Mouse (Mus musculus): ENCODE data around the gene Vav3. TPM values are rescaled to one million over a fixed set of nuclear protein-coding genes. Genes with fewer than 3 reads are reported as not detected.

The Vav3 gene
- polyA plus RNA-seq, 1 experiment from 2014 or later: 16.3 TPM

- no peaks in the 10 kb centered on the region for H3K27me3 ChIP-seq (ENCODE audit: control insufficient read depth, insufficient read depth, low read length)
- H3K27ac ChIP-seq (ENCODE audit: low read length): no peak overlapping the region
- no peaks in the 10 kb centered on the region for H3K36me3 ChIP-seq (ENCODE audit: control insufficient read depth, insufficient read depth, low read length)
- no peak overlapping the region for H3K4me3 ChIP-seq (ENCODE audit: low read depth, low read length)
- 85% methylated on average over 6 of the region's 6 CpGs for WGBS
- ATAC-seq (ENCODE audit: insufficient number of reproducible peaks, insufficient read depth, low FRiP score, low read depth): no peak
- H3K9me3 ChIP-seq (ENCODE audit: control insufficient read depth, low read depth, low read length): no peaks in the 10 kb centered on the region
- no peak overlapping the region for H3K9ac ChIP-seq (replicated peaks; ENCODE audit: low read depth, low read length)
- no peaks in the 10 kb centered on the region for H3K4me1 ChIP-seq (ENCODE audit: control insufficient read depth, insufficient read depth, low read length)
- H3K4me2 ChIP-seq (replicated peaks; ENCODE audit: low read depth, low read length): no peak overlapping the region
These were observed 252.5 kb downstream of the Vav3 start for GRCm38 (mm10) chr3:109592970-109593369.

GRCm38 (mm10) chr3:109596084-109596483, 255.6 kb downstream of the Vav3 start:
- H3K27me3 ChIP-seq (ENCODE audit: control insufficient read depth, insufficient read depth, low read length): no peaks in the 10 kb centered on the region
- H3K4me3 ChIP-seq (ENCODE audit: low read depth, low read length): no peak overlapping the region
- H3K36me3 ChIP-seq (ENCODE audit: control insufficient read depth, insufficient read depth, low read length): no peaks in the 10 kb centered on the region
- 63% methylated on average over 3 of the region's 3 CpGs for WGBS
- no peaks in the 10 kb centered on the region for H3K4me1 ChIP-seq (ENCODE audit: control insufficient read depth, insufficient read depth, low read length)
- no peak overlapping the region for H3K9ac ChIP-seq (replicated peaks; ENCODE audit: low read depth, low read length)
- no peak overlapping the region for H3K27ac ChIP-seq (ENCODE audit: low read length)
- no peaks in the 10 kb centered on the region for H3K9me3 ChIP-seq (ENCODE audit: control insufficient read depth, low read depth, low read length)
- ATAC-seq (ENCODE audit: insufficient number of reproducible peaks, insufficient read depth, low FRiP score, low read depth): peak; percentile 87
- H3K4me2 ChIP-seq (replicated peaks; ENCODE audit: low read depth, low read length): no peak overlapping the region

- no peaks in the 10 kb centered on the region for H3K36me3 ChIP-seq (ENCODE audit: control insufficient read depth, insufficient read depth, low read length)
- H3K4me3 ChIP-seq (ENCODE audit: low read depth, low read length): no peak overlapping the region
- no peaks in the 10 kb centered on the region for H3K27me3 ChIP-seq (ENCODE audit: control insufficient read depth, insufficient read depth, low read length)
- H3K4me1 ChIP-seq (ENCODE audit: control insufficient read depth, insufficient read depth, low read length): no peaks in the 10 kb centered on the region
- no peak overlapping the region for H3K27ac ChIP-seq (ENCODE audit: low read length)
- H3K4me2 ChIP-seq (replicated peaks; ENCODE audit: low read depth, low read length): no peak overlapping the region
- H3K9me3 ChIP-seq (ENCODE audit: control insufficient read depth, low read depth, low read length): no peaks in the 10 kb centered on the region
- 65% methylated on average over 4 of the region's 4 CpGs for WGBS
- 0 out of 2 replicates have a peak, but pooled peaks have one; percentile 12 for ATAC-seq (ENCODE audit: insufficient number of reproducible peaks, insufficient read depth, low FRiP score, low read depth)
- no peak overlapping the region for H3K9ac ChIP-seq (replicated peaks; ENCODE audit: low read depth, low read length)
These were observed 260.4 kb downstream of the Vav3 start for GRCm38 (mm10) chr3:109600699-109601451.

- no peak overlapping the region for H3K4me3 ChIP-seq (ENCODE audit: low read depth, low read length)
- no peak overlapping the region for H3K9ac ChIP-seq (replicated peaks; ENCODE audit: low read depth, low read length)
- H3K27me3 ChIP-seq (ENCODE audit: control insufficient read depth, insufficient read depth, low read length): no peaks in the 10 kb centered on the region
- H3K4me1 ChIP-seq (ENCODE audit: control insufficient read depth, insufficient read depth, low read length): no peaks in the 10 kb centered on the region
- no peaks in the 10 kb centered on the region for H3K9me3 ChIP-seq (ENCODE audit: control insufficient read depth, low read depth, low read length)
- H3K36me3 ChIP-seq (ENCODE audit: control insufficient read depth, insufficient read depth, low read length): no peaks in the 10 kb centered on the region
- H3K4me2 ChIP-seq (replicated peaks; ENCODE audit: low read depth, low read length): no peak overlapping the region
- ATAC-seq (ENCODE audit: insufficient number of reproducible peaks, insufficient read depth, low FRiP score, low read depth): no peak
- H3K27ac ChIP-seq (ENCODE audit: low read length): no peak overlapping the region
- WGBS: 67% methylated on average over 1 of the region's 1 CpGs
These were observed 262.3 kb downstream of the Vav3 start for GRCm38 (mm10) chr3:109602753-109603152.

GRCm38 (mm10) chr3:109606121-109606520, 265.7 kb downstream of the Vav3 start:
- Histone ChIP-seq H3K27ac (ENCODE audit: low read length) (no peak overlapping the region), H3K27me3 (ENCODE audit: control insufficient read depth, insufficient read depth, low read length) (no peaks in the 10 kb centered on the region), H3K4me3 (ENCODE audit: low read depth, low read length) (no peak overlapping the region), H3K9ac (replicated peaks; ENCODE audit: low read depth, low read length) (no peak overlapping the region), H3K4me1 (ENCODE audit: control insufficient read depth, insufficient read depth, low read length) (no peaks in the 10 kb centered on the region), H3K36me3 (ENCODE audit: control insufficient read depth, insufficient read depth, low read length) (no peaks in the 10 kb centered on the region), H3K4me2 (replicated peaks; ENCODE audit: low read depth, low read length) (no peak overlapping the region), H3K9me3 (ENCODE audit: control insufficient read depth, low read depth, low read length) (no peaks in the 10 kb centered on the region)
- no peak for ATAC-seq (ENCODE audit: insufficient number of reproducible peaks, insufficient read depth, low FRiP score, low read depth)
- 79% methylated on average over 2 of the region's 2 CpGs for WGBS

GRCm38 (mm10) chr3:109621721-109622120, 281.3 kb downstream of the Vav3 start:
- no peak; the same call in 1 of the 2 replicates for ATAC-seq (ENCODE audit: insufficient number of reproducible peaks, insufficient read depth, low FRiP score, low read depth)
- no peaks in the 10 kb centered on the region for H3K36me3 ChIP-seq (ENCODE audit: control insufficient read depth, insufficient read depth, low read length)
- no peaks in the 10 kb centered on the region for H3K9me3 ChIP-seq (ENCODE audit: control insufficient read depth, low read depth, low read length)
- 43% methylated on average over 3 of the region's 3 CpGs for WGBS
- H3K27me3 ChIP-seq (ENCODE audit: control insufficient read depth, insufficient read depth, low read length): no peaks in the 10 kb centered on the region
- no peak overlapping the region for H3K27ac ChIP-seq (ENCODE audit: low read length)
- H3K9ac ChIP-seq (replicated peaks; ENCODE audit: low read depth, low read length): no peak overlapping the region
- H3K4me3 ChIP-seq (ENCODE audit: low read depth, low read length): no peak overlapping the region
- no peaks in the 10 kb centered on the region for H3K4me1 ChIP-seq (ENCODE audit: control insufficient read depth, insufficient read depth, low read length)
- no peak overlapping the region for H3K4me2 ChIP-seq (replicated peaks; ENCODE audit: low read depth, low read length)

GRCm38 (mm10) chr3:109622361-109622760, 281.9 kb downstream of the Vav3 start:
- 79% methylated on average over 1 of the region's 1 CpGs for WGBS
- Histone ChIP-seq H3K9me3 (ENCODE audit: control insufficient read depth, low read depth, low read length) (no peaks in the 10 kb centered on the region), H3K36me3 (ENCODE audit: control insufficient read depth, insufficient read depth, low read length) (no peaks in the 10 kb centered on the region), H3K27me3 (ENCODE audit: control insufficient read depth, insufficient read depth, low read length) (no peaks in the 10 kb centered on the region), H3K27ac (ENCODE audit: low read length) (no peak overlapping the region), H3K4me1 (ENCODE audit: control insufficient read depth, insufficient read depth, low read length) (no peaks in the 10 kb centered on the region), H3K4me2 (replicated peaks; ENCODE audit: low read depth, low read length) (no peak overlapping the region), H3K4me3 (ENCODE audit: low read depth, low read length) (no peak overlapping the region), H3K9ac (replicated peaks; ENCODE audit: low read depth, low read length) (no peak overlapping the region)
- no peak for ATAC-seq (ENCODE audit: insufficient number of reproducible peaks, insufficient read depth, low FRiP score, low read depth)

GRCm38 (mm10) chr3:109622816-109623215, 282.4 kb downstream of the Vav3 start:
- H3K4me1 ChIP-seq (ENCODE audit: control insufficient read depth, insufficient read depth, low read length): no peaks in the 10 kb centered on the region
- H3K4me2 ChIP-seq (replicated peaks; ENCODE audit: low read depth, low read length): no peak overlapping the region
- no peak overlapping the region for H3K9ac ChIP-seq (replicated peaks; ENCODE audit: low read depth, low read length)
- no peak overlapping the region for H3K4me3 ChIP-seq (ENCODE audit: low read depth, low read length)
- H3K36me3 ChIP-seq (ENCODE audit: control insufficient read depth, insufficient read depth, low read length): no peaks in the 10 kb centered on the region
- WGBS: 86% methylated on average over 1 of the region's 1 CpGs
- no peak for ATAC-seq (ENCODE audit: insufficient number of reproducible peaks, insufficient read depth, low FRiP score, low read depth)
- no peaks in the 10 kb centered on the region for H3K9me3 ChIP-seq (ENCODE audit: control insufficient read depth, low read depth, low read length)
- H3K27ac ChIP-seq (ENCODE audit: low read length): peak overlapping the region; percentile 27; the same call in 1 of the 2 replicates
- no peaks in the 10 kb centered on the region for H3K27me3 ChIP-seq (ENCODE audit: control insufficient read depth, insufficient read depth, low read length)

GRCm38 (mm10) chr3:109623770-109624169, 283.3 kb downstream of the Vav3 start:
- H3K27ac ChIP-seq (ENCODE audit: low read length): no peak overlapping the region
- WGBS: 53% methylated on average over 2 of the region's 2 CpGs
- H3K4me1 ChIP-seq (ENCODE audit: control insufficient read depth, insufficient read depth, low read length): no peaks in the 10 kb centered on the region
- no peaks in the 10 kb centered on the region for H3K27me3 ChIP-seq (ENCODE audit: control insufficient read depth, insufficient read depth, low read length)
- no peaks in the 10 kb centered on the region for H3K36me3 ChIP-seq (ENCODE audit: control insufficient read depth, insufficient read depth, low read length)
- no peak overlapping the region for H3K4me3 ChIP-seq (ENCODE audit: low read depth, low read length)
- ATAC-seq (ENCODE audit: insufficient number of reproducible peaks, insufficient read depth, low FRiP score, low read depth): no peak
- no peak overlapping the region for H3K9ac ChIP-seq (replicated peaks; ENCODE audit: low read depth, low read length)
- H3K9me3 ChIP-seq (ENCODE audit: control insufficient read depth, low read depth, low read length): no peaks in the 10 kb centered on the region
- H3K4me2 ChIP-seq (replicated peaks; ENCODE audit: low read depth, low read length): no peak overlapping the region

All from stomach, embryonic 14.5 days (tissue).